Comparison of ENCODE assay signal across 22 mouse cellular contexts in the genomic region with DNA sequence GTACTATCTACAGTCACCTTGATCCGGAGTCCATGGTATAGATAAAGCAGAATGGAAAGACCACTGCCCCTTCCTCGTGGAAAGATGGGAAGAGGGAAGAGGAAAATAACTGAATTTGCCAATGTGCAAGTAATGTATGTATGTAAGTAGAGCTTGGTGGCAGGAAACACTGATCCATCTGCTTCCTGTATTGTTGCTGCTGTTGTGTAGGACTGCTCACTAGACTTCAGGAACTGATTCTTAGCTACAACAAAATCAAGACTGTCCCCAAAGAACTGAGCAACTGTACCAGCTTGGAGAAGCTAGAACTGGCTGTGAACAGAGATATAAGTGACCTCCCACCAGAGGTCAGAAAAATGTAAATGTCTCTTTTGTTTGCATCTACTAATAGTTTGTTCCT. TPM values are rescaled to one million over a fixed set of nuclear protein-coding genes. Genes with fewer than 3 reads are reported as not detected.
A peak's percentile ranks its signal among the peaks of the same experiment; 100 is the strongest.
DNase-seq lines count a peak whose midpoint lies in the region; ATAC-seq and TF ChIP-seq lines count a peak whose summit lies in the region.
"Had no signal": no experiment of that assay in that cellular context is flagged by ENCODE, and none has a peak within 500 bp of the region (broad histone marks: within the 10 kb centered on the region; RNA-seq: fewer than 3 reads in every experiment).

No protein-coding gene starts in this region.

- peak; percentile 71 for DNase-seq in 416B (ENCODE audit: low read depth)
- DNase-seq in left cerebral cortex, postnatal 4 days = no peak
- DNase-seq in lung, postnatal 25 days (ENCODE audit: low spot score) = no peak
- DNase-seq in Muller cell, postnatal 12 days (ENCODE audit: inconsistent ontology term) = no peak
- no peak for DNase-seq in left cerebral cortex, postnatal 36 days (ENCODE audit: low spot score in 2 of 2)
- DNase-seq: adrenal gland, adult 2 months; adrenal gland, postnatal 10 days; adrenal gland, postnatal 25 days; B cell, adult 2 months; cerebellum, adult 11-12 months; cerebellum, adult 8-10 months; cerebellum, adult 9-11 months; cerebellum, postnatal 14 days; cerebellum, postnatal 36 days had no signal

- no peak for TF ChIP-seq CTCF in bone marrow macrophage, adult 2 months (IDR thresholded peaks at IDR 0.05; ENCODE audit: low read depth, low read length)

- no peak overlapping the region for H3K4me3 ChIP-seq in bone marrow macrophage, adult 2 months (ENCODE audit: insufficient read depth, low read length)
- H3K4me3 ChIP-seq: embryonic facial prominence, embryonic 13.5 days; forebrain, embryonic 13.5 days had no signal

- H3K27ac ChIP-seq in bone marrow macrophage, adult 2 months (ENCODE audit: insufficient read depth, low read depth, low read length) = peak overlapping the region; percentile 59
- H3K27ac ChIP-seq: embryonic facial prominence, embryonic 13.5 days; forebrain, embryonic 13.5 days had no signal

- no peak for TF ChIP-seq POLR2A in bone marrow macrophage, adult 2 months (IDR thresholded peaks at IDR 0.05; ENCODE audit: borderline replicate concordance, low read depth, low read length)

- H3K4me1 ChIP-seq in bone marrow macrophage, adult 2 months (ENCODE audit: control insufficient read depth, insufficient read depth, low read length) = peaks cover 7% of the 10 kb centered on the region
- H3K4me1 ChIP-seq: embryonic facial prominence, embryonic 13.5 days; forebrain, embryonic 13.5 days had no signal

- intact Hi-C loops in left cerebral cortex, postnatal 4 days (cut with DNase I) = no loop called here
- intact Hi-C loops in left cerebral cortex, postnatal 36 days (cut with DNase I) = no loop called here

- peak; percentile 89 for ATAC-seq in granulocyte monocyte progenitor cell, adult 5-6 weeks (replicated peaks; ENCODE audit: poor library complexity, severe bottlenecking)
- ATAC-seq in megakaryocyte, adult 5-6 weeks (ENCODE audit: poor library complexity, severe bottlenecking) = 0 out of 2 replicates have a peak, but pooled peaks have one; percentile 30
- ATAC-seq: CD4-positive, CD25-positive, alpha-beta regulatory T cell, adult 4 months; forebrain, embryonic 13.5 days; forebrain, embryonic 16.5 days had no signal

RNA-seq across cellular contexts. Expression of gene Lrrc39, which starts 7.9 kb away (rescaled TPM):
- polyA plus RNA-seq in bone marrow macrophage, adult 2 months (2012; ENCODE audit: insufficient read depth, insufficient read length, missing spikeins) = 0.35 TPM in 1 of 2 replicates, not detected in the other
- 0.39 and 1.2 TPM in 2 replicates for total RNA-seq in granulocyte monocyte progenitor cell, adult 5-6 weeks (2014; fragmentation: Nextera tagmentation)
- total RNA-seq in granulocyte monocyte progenitor cell, adult 5-6 weeks (2017) = 0.65 and 1.5 TPM in 2 replicates
- total RNA-seq in megakaryocyte, adult 5-6 weeks (2015) = 0.14 TPM in 1 of 2 replicates, not detected in the other
- total RNA-seq in megakaryocyte, adult 5-6 weeks (2017) = 0.04 and 0.40 TPM in 2 replicates
- total RNA-seq in left cerebral cortex, postnatal 4 days (2021) = not detected
- under 1 TPM in 1 of 2 experiments, not detected in 1; 0.17 TPM for total RNA-seq in left cerebral cortex, postnatal 36 days (2021)
- polyA plus RNA-seq: G1E had no signal

RNA-seq across cellular contexts. Expression of gene Sass6, which starts 24.2 kb away (rescaled TPM):
- 19.9 and 25.8 TPM in 2 replicates for polyA plus RNA-seq in bone marrow macrophage, adult 2 months (2012; ENCODE audit: insufficient read depth, insufficient read length, missing spikeins)
- 31.2 and 35.0 TPM in 2 replicates for total RNA-seq in granulocyte monocyte progenitor cell, adult 5-6 weeks (2014; fragmentation: Nextera tagmentation)
- 50.1 and 72.7 TPM in 2 replicates for total RNA-seq in granulocyte monocyte progenitor cell, adult 5-6 weeks (2017)
- total RNA-seq in megakaryocyte, adult 5-6 weeks (2015) = 33.6 and 36.1 TPM in 2 replicates
- 44.9 and 46.2 TPM in 2 replicates for total RNA-seq in megakaryocyte, adult 5-6 weeks (2017)
- total RNA-seq in left cerebral cortex, postnatal 4 days (2021) = 10 to 100 TPM; 11.5 to 12.3 TPM
- total RNA-seq in left cerebral cortex, postnatal 36 days (2021) = 1 to 10 TPM; 6.1 to 7.6 TPM

RNA-seq across cellular contexts. Expression of gene Trmt13, which starts 43.8 kb away (rescaled TPM):
- 17.7 and 22.6 TPM in 2 replicates for polyA plus RNA-seq in bone marrow macrophage, adult 2 months (2012; ENCODE audit: insufficient read depth, insufficient read length, missing spikeins)
- total RNA-seq in granulocyte monocyte progenitor cell, adult 5-6 weeks (2014; fragmentation: Nextera tagmentation) = 33.7 and 47.5 TPM in 2 replicates
- 35.8 and 43.3 TPM in 2 replicates for total RNA-seq in granulocyte monocyte progenitor cell, adult 5-6 weeks (2017)
- 17.7 and 19.4 TPM in 2 replicates for total RNA-seq in megakaryocyte, adult 5-6 weeks (2015)
- 22.1 and 27.0 TPM in 2 replicates for total RNA-seq in megakaryocyte, adult 5-6 weeks (2017)
- 10 to 100 TPM; 17.9 to 20.0 TPM for total RNA-seq in left cerebral cortex, postnatal 4 days (2021)
- 10 to 100 TPM; 13.8 to 20.9 TPM for total RNA-seq in left cerebral cortex, postnatal 36 days (2021)

RNA-seq across cellular contexts. Expression of gene Dbt, which starts 57.8 kb away (rescaled TPM):
- 12.2 and 13.6 TPM in 2 replicates for polyA plus RNA-seq in bone marrow macrophage, adult 2 months (2012; ENCODE audit: insufficient read depth, insufficient read length, missing spikeins)
- total RNA-seq in granulocyte monocyte progenitor cell, adult 5-6 weeks (2014; fragmentation: Nextera tagmentation) = 19.1 and 19.5 TPM in 2 replicates
- total RNA-seq in granulocyte monocyte progenitor cell, adult 5-6 weeks (2017) = 19.3 and 19.9 TPM in 2 replicates
- total RNA-seq in megakaryocyte, adult 5-6 weeks (2015) = 12.4 and 14.3 TPM in 2 replicates
- 7.2 and 9.6 TPM in 2 replicates for total RNA-seq in megakaryocyte, adult 5-6 weeks (2017)
- total RNA-seq in left cerebral cortex, postnatal 4 days (2021) = 10 to 100 TPM; 13.8 to 16.2 TPM
- 10 to 100 TPM; 17.8 to 18.7 TPM for total RNA-seq in left cerebral cortex, postnatal 36 days (2021)
